Mouse (Mus musculus) spleen, postnatal 4 days (tissue): ENCODE measurements around the gene Jak1.

Source experiments
- DNase-seq, 2 experiments: peaks; one replicate each; pipeline ENCODE4 v3.0.0; 2022; ENCODE audit warnings: low spot score in 2 of 2

Gene Jak1

GRCm38 (mm10) chr4:101192241-101192976, 72.7 kb downstream of the Jak1 start:
- DNase-seq = no peak

- DNase-seq = no peak
Measured at GRCm38 (mm10) chr4:101187381-101187780, 77.7 kb downstream of the Jak1 start.

GRCm38 (mm10) chr4:101186591-101186990, 78.5 kb downstream of the Jak1 start:
- no peak for DNase-seq

- no peak for DNase-seq
Measured at GRCm38 (mm10) chr4:101185216-101185615, 79.9 kb downstream of the Jak1 start.

- peak in 1 of 2 experiments; percentile 28 for DNase-seq
Measured at GRCm38 (mm10) chr4:101182603-101183011, 82.5 kb downstream of the Jak1 start.

- DNase-seq = no peak
Measured at GRCm38 (mm10) chr4:101180681-101181080, 84.4 kb downstream of the Jak1 start.

GRCm38 (mm10) chr4:101179836-101180235, 85.2 kb downstream of the Jak1 start:
- no peak for DNase-seq

- DNase-seq = no peak
Measured at GRCm38 (mm10) chr4:101179076-101179475, 86.0 kb downstream of the Jak1 start.

GRCm38 (mm10) chr4:101177796-101178195, 87.3 kb downstream of the Jak1 start:
- no peak for DNase-seq

GRCm38 (mm10) chr4:101176123-101176522, 89.0 kb downstream of the Jak1 start:
- no peak for DNase-seq

GRCm38 (mm10) chr4:101174916-101175625, 90.0 kb downstream of the Jak1 start:
- no peak for DNase-seq

- DNase-seq = no peak
Measured at GRCm38 (mm10) chr4:101172738-101173137, 92.3 kb downstream of the Jak1 start.

- peak in 1 of 2 experiments; percentile 43 for DNase-seq
Measured at GRCm38 (mm10) chr4:101168189-101168778, 96.8 kb downstream of the Jak1 start.

GRCm38 (mm10) chr4:101167777-101168176, 97.3 kb downstream of the Jak1 start:
- no peak for DNase-seq

GRCm38 (mm10) chr4:101165776-101166175, 99.3 kb downstream of the Jak1 start:
- DNase-seq = no peak

GRCm38 (mm10) chr4:101164673-101165072, 100.4 kb downstream of the Jak1 start:
- no peak for DNase-seq

GRCm38 (mm10) chr4:101164189-101164588, 100.9 kb downstream of the Jak1 start:
- DNase-seq = no peak

GRCm38 (mm10) chr4:101160821-101161220, 104.3 kb downstream of the Jak1 start:
- no peak for DNase-seq

- no peak for DNase-seq
Measured at GRCm38 (mm10) chr4:101159191-101159764, 105.8 kb downstream of the Jak1 start.

- DNase-seq = no peak
Measured at GRCm38 (mm10) chr4:101158282-101158681, 106.8 kb downstream of the Jak1 start.

GRCm38 (mm10) chr4:101157476-101157875, 107.6 kb downstream of the Jak1 start:
- DNase-seq = no peak

GRCm38 (mm10) chr4:101155541-101155940, 109.5 kb downstream of the Jak1 start:
- no peak for DNase-seq
